Mouse (Mus musculus): ENCODE measurements around the gene Adat1. TPM values are rescaled to one million over a fixed set of nuclear protein-coding genes. Genes with fewer than 3 reads are reported as not detected.

The Adat1 gene
- total RNA-seq (2021): 1 to 10 TPM; 5.9 to 6.1 TPM
- long read RNA-seq, experiment 1, partial matches to known transcripts: 0 of 10 reads
- long read RNA-seq, experiment 1, other reads (novel, unspliced or antisense): 5 of 10 reads
- long read RNA-seq, experiment 2, partial matches to known transcripts: 0 of 5 reads
- long read RNA-seq, experiment 2, other reads (novel, unspliced or antisense): 2 of 5 reads

DNA sequence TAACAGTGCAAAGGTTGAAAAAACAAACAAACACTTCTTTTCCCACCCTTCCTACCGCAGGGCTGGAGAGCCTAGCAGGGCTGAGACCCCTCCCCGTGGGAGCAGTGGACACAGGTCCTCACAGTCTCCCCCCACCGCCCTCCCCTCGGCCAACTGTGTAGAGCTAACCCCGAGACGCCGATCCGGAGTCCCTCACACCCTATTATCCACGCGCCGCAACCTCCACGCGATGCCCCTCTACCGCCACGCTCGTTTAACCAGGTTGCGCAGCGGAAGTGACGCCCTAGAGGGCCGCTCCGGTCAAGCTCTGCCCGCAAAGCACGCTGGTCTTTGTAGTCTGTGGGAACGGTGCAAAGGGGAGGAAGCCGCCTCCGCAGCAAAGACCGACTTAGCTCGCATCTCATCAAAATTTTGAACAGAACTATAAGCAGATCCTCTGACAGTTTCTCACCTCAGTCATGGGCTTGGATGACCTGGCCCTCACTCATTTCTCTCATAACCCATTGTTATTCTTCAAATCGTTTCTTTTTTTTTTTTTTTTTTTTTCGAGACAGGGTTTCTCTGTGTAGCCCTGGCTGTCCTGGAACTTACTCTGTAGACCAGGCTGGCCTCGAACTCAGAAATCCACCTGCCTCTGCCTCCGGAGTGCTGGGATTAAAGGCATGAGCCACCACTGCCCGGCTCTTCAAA lies at the start of gene Adat1:
Gene Adat1, minus strand, starts transcription at position 290 of the 690 bp plus-strand sequence.
- peak; percentile 91 to 92 for DNase-seq (ENCODE audit: low spot score in 2 of 2)

DNA sequence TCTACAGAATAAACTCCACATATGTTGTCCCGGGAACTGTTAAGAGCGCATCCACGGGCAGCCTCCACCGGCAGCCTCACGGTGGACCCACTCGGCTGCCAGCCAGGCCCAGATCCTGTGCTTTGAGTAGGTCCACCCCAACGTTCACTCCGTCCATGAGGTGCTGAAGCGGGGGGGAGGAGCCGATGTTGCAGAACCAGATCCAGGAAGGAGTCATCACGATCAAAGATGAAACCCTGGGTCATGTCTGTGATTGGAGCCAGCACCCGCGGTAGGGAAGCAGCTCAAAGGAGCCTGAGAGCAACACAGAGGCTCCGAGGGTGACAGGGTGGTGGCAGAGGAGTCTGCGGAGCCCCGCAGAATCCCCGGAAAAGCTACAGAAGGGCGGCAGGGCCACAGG lies 45.4 kb upstream of the Adat1 start:
- DNase-seq (ENCODE audit: low spot score in 2 of 2): no peak

DNA sequence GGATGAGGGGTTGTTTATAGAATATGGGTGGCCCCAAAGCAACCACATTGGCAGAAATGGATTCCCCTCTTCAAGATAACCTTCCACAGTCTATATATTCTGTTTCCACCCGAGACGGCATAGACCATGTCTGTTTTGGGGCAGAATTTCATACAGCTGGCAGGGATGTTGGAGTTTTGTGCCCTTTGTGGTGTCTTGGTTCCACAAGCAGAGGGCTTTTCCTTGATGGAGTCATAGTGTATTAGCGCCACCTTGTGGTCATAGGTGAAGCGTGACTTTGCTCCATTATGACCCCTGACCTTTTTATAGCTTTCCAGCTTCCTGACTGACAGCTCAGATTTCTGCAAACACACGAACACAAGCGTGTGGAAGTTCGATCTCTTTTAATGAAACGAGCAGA lies 42.5 kb upstream of the Adat1 start:
- peak in 1 of 2 experiments; percentile 10 for DNase-seq (ENCODE audit: low spot score in 2 of 2)

DNA sequence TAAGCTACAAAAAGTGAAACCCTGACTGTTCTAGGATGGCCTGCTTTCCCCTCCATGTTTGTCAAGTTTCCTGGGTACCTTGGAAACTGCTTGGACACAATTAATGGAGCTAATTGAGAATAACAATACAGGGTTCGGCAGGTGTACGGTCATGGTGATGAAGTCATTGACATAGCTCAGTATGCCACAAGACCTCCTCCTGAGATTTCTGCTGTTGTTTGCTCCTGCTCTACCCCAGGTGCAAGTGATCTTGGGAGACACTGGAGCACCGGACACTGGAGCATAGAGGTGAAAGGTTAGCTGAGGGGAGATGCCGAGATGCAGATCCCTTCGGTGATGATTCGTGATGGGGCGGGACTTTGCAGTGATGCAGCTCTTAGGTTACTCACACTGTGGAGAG lies 41.0 kb upstream of the Adat1 start:
- DNase-seq (ENCODE audit: low spot score in 2 of 2): no peak

DNA sequence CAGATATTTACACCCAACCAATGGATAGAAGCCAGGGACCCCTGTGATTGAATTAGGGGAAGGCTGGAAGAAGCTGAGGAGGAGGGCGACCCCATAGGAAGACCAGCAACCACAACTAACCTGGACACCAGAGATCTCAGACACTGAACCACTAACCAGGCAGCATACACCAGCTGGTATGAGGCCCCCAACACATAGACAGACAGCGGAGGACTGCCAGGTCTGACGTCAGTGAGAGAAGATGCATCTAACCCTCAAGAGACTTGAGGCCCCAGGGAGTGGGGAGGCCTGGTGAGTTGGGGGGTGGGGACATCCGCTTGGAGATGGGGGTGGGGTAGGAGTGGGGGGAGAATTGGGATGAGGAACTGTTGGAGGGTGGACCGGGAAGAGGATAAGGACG lies 38.6 kb upstream of the Adat1 start:
- no peak for DNase-seq (ENCODE audit: low spot score in 2 of 2)

DNA sequence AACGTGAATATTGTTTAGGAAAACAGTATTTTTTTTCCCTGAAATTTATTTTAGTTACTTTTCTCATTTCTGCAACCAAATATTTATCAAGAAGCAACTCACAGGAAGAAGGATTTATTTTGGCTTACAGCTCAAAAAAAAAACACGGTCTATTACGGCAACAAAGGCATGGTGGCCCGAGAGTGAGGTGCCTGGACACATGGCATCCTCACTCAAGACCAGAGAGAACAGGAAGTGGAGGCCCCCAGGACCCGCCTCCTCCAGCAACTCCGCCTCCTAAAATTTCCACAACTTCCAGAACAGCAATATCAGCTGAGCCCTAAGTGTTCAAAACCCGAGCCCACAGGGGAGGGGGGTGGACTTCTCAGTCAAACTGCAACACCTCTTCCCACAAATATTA lies 37.4 kb upstream of the Adat1 start:
- no peak for DNase-seq (ENCODE audit: low spot score in 2 of 2)

DNA sequence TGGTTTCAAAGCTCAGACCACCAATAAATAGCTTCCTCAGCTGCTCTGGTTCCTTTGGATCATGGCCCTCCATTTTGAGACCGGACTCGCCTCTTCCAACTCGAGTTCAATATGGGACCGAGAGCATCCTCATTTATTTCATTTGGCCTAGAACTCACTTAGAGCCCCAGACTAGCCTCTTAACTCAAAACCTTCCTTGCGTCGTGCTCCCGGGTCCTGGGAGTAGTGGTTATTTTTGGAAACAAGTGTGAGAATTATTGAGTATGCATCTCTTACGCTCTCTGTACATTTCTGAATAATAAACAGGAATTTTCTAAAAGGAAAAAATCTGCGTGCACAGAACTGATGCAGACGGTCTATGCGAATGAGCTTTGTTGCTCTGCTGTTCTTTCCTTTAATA lies 22.8 kb upstream of the Adat1 start, which contains the start of gene Gm6793:
Gene Gm6793, minus strand, starts transcription at position 101 of the 400 bp plus-strand sequence.
- DNase-seq (ENCODE audit: low spot score in 2 of 2): no peak

DNA sequence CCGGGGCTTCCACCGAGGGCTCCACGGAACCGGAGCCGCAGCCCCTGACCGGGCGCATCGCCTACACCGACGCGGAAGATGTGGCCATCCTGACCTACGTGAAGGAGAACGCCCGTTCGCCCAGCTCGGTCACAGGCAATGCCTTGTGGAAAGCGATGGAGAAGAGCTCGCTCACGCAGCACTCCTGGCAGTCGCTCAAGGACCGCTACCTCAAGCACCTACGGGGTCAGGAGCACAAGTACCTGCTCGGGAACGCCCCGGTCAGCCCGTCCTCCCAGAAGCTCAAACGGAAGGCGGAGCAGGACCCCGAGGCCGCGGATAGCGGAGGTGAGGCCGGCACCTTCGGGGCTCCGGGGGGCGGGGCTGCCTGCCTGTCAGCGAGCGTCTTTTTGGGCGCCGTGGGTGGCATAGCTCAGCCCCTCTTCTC lies 19.7 kb upstream of the Adat1 start:
- peak; percentile 23 to 42 for DNase-seq (ENCODE audit: low spot score in 2 of 2)

GRCm38 (mm10) chr8:112010997-112011815 lies 19.1 kb upstream of the Adat1 start, which contains the start of the genes Kars and Terf2ip:
Gene Kars, minus strand, starts transcription at chr8:112011323.
Gene Terf2ip, plus strand, starts transcription at chr8:112011398.
- DNase-seq (ENCODE audit: low spot score in 2 of 2): peak; percentile 89 to 94

GRCm38 (mm10) chr8:112009558-112009957 lies 17.5 kb upstream of the Adat1 start:
- no peak for DNase-seq (ENCODE audit: low spot score in 2 of 2)

DNA sequence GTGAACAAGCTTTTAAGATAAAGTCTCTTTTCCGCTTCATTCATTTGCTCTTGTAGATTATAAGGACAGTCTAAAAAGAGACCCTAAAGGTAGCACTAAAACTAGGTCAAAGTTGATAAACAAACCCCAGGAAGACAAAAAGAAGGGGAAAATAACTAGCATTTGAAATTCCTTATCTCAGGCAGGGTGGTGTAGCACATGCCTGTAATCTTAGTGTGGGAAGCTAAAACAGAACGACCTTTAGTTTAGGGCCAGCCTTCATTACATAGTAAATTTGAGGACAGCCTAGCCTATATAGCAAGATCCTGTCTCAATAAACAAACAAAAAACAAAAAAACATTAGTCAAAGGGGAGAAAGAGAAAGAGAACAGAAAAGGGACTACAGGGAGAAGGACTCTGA lies 15.6 kb upstream of the Adat1 start:
- DNase-seq (ENCODE audit: low spot score in 2 of 2): no peak

GRCm38 (mm10) chr8:112005601-112006000 lies 13.5 kb upstream of the Adat1 start:
- DNase-seq (ENCODE audit: low spot score in 2 of 2): peak; percentile 46 to 57

DNA sequence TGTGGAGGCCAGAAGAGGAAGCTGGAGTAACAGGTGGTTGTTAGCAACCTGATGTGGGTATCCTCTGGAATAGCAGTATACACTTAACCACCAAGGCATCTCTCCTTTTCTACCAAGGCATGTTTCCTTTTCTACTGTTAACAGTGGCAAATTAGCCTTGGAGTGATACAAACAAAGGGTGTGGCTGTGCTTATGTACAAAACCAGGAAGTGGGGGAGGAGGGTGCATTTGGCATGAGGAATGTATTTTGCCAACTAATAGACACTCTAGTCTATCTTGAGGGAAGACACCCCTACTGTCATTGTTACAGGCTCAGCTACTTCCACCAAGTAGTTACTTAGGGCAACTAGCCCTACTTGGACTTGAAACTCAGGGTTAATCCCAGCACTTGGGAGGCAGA lies 12.7 kb upstream of the Adat1 start:
- no peak for DNase-seq (ENCODE audit: low spot score in 2 of 2)

DNA sequence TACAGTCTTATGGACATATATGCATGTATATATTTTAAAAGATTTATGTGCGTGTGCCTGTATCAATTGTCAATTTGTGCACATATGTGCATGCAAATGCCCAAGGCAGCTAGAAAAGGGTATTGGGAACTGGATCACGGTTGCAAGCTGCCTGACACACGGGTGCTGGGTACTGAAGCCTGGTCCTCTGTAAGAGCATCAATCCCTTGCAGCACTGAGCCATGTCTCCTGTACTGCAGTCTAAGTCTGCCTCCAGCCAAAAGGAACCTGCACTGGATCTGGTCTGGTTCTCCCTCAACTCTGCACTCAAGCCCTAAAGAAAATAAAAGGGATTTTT lies 569 bp upstream of the Adat1 start:
- no peak for DNase-seq (ENCODE audit: low spot score in 2 of 2)

DNA sequence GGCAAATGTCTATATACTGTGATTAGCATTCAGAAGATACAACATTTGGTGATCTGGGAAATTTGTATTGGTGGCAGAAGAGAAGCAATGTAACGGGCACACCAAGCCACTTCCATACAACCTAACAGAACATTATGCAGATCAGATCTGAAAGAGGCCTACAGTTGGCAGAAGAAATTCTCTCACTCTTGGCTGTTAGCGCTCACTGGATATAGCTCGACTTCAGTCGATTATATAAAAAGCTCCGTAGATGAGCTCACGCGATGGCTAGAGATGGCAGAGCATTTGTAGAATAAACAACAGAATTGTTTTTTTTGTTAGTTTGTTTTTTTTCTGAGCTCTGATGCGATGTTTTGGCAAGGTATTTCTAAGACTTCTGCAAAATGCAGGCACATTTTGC lies 824 bp downstream of the Adat1 start:
- DNase-seq (ENCODE audit: low spot score in 2 of 2): no peak

GRCm38 (mm10) chr8:111989911-111990310 lies 2.2 kb downstream of the Adat1 start:
- DNase-seq (ENCODE audit: low spot score in 2 of 2): peak; percentile 65 to 79

DNA sequence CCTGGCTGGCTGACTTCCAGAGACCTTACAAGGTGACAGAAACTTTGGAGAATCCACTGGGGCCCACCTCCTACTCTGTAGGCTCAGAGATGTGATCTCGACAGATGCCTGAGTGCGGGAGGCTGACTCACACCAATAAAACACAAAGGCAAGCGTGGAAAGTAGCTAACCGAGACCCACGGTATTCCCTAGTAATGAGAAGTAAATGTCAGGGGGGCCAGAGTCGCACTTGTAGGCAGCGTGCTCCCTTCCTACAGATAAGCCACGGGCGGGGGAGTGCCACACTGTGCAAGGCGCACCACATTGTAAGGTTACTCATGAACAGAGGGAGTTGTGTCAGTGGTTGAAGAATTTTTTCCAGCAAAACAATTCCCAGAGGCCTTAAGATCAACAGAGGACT lies 7.6 kb downstream of the Adat1 start:
- peak in 1 of 2 experiments; percentile 33 for DNase-seq (ENCODE audit: low spot score in 2 of 2)

DNA sequence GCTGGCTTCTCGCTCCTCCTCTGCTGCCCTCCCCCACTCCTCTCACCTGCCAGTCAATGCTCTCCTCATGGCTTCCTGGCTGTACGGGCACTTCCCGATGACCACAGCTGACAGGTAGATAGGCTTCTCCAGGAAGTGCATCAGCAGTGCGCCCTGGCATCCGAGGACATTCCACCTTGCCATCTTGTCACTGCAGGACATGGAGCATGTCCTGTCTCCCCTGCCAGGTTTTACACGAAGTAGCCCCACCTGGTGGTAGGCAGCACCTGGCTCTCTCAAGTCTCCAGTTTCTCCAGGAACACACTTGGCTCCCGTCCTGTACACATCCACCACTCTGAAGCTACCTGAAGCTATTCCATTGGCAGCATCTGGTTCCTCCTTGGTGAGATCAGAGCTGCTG lies 10.0 kb downstream of the Adat1 start:
- DNase-seq (ENCODE audit: low spot score in 2 of 2): no peak

GRCm38 (mm10) chr8:111978147-111978546 lies 14.0 kb downstream of the Adat1 start:
- no peak for DNase-seq (ENCODE audit: low spot score in 2 of 2)

GRCm38 (mm10) chr8:111976326-111976725 lies 15.8 kb downstream of the Adat1 start:
- no peak for DNase-seq (ENCODE audit: low spot score in 2 of 2)

DNA sequence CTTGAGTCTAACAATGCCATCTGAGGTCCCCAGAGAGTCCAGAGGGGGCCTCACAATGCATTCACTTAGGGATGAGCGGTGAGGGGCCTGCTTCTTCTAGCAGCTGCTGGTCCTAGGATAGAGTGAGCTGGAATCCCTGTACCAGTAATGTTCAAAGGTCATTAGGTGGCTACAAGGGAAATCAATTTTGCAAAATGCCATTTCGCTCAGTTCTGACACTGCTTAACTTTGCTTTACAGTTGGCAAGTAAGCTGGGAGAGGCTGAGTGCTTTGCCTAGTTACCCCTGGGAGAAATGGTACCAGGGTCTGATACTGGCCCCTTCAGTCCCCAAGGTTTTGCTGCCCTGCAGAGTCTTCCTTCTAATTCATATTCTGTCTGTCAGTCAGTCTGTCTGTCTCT lies 16.4 kb downstream of the Adat1 start:
- no peak for DNase-seq (ENCODE audit: low spot score in 2 of 2)

DNA sequence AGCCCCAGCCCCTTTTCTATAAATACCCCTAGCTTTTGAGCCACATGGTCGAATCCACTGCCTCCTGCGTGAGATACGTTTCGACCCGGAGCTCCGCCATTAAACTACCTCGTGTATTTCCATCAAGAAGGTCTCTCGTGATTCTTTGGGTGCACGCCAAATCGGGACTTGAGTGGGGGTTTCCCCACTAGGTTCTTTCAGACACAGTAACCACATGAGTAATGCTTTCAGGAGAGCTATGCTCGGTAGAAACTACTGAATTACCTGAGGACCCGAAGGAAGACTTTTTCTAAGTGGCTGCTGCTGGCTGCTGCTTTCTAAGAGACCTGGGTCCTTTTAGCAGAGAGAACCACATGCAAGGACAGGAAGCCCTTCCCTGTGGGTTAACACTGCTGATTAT lies 18.0 kb downstream of the Adat1 start:
- DNase-seq (ENCODE audit: low spot score in 2 of 2): no peak

All from left cerebral cortex, adult 18-20 months (tissue).